Mouse (Mus musculus): Measurements from ENCODE around the gene Tmem106a. TPM values are rescaled to one million over a fixed set of nuclear protein-coding genes. Genes with fewer than 3 reads are reported as not detected.

Gene Tmem106a
- polyA plus RNA-seq (2015; fragmentation: Nextera tagmentation; extraction: Ambion mirVana): 7.5 and 9.6 TPM in 2 replicates

GRCm38 (mm10) chr11:101582054-101583035 lies at the start of gene Tmem106a:
TSS of gene Tmem106a (plus strand) at chr11:101582242.
- Histone ChIP-seq H3K4me1 (peaks cover 5% of the 10 kb centered on the region; the same call in 1 of the 2 replicates), H3K4me2 (replicated peaks) (peak within 1 kb of the TSS; percentile 54), H3K27ac (replicated peaks) (0 out of 2 replicates have a peak within 1 kb of the TSS, but pooled peaks have one; percentile 5), H3K9me3 (replicated peaks) (no peaks in the 10 kb centered on the region), H3K9ac (0 out of 2 replicates have a peak within 1 kb of the TSS, but pooled peaks have one; percentile 7), H3K4me3 (replicated peaks) (peak within 1 kb of the TSS; percentile 47), H3K36me3 (peaks cover 37% of the 10 kb centered on the region), H3K27me3 (no peaks in the 10 kb centered on the region)
- WGBS: 17% methylated on average over 31 of the region's 31 CpGs
- ATAC-seq (ENCODE audit: insufficient number of reproducible peaks, low FRiP score, low TSS enrichment, low read depth): no peak; the same call in 1 of the 2 replicates

GRCm38 (mm10) chr11:101543533-101543932 lies 38.5 kb upstream of the Tmem106a start:
- Histone ChIP-seq H3K9me3 (replicated peaks) (no peaks in the 10 kb centered on the region), H3K27me3 (no peaks in the 10 kb centered on the region), H3K36me3 (peaks cover 4% of the 10 kb centered on the region), H3K9ac (no peak overlapping the region), H3K4me3 (replicated peaks) (no peak overlapping the region), H3K27ac (replicated peaks) (no peak overlapping the region; the same call in 1 of the 2 replicates), H3K4me2 (replicated peaks) (no peak overlapping the region), H3K4me1 (no peaks in the 10 kb centered on the region)
- ATAC-seq (ENCODE audit: insufficient number of reproducible peaks, low FRiP score, low TSS enrichment, low read depth): no peak
- WGBS: 89% methylated on average over 9 of the region's 9 CpGs

GRCm38 (mm10) chr11:101544132-101544531 lies 37.9 kb upstream of the Tmem106a start:
- H3K4me1 ChIP-seq: no peaks in the 10 kb centered on the region
- H3K4me2 ChIP-seq (replicated peaks): no peak overlapping the region
- no peak for ATAC-seq (ENCODE audit: insufficient number of reproducible peaks, low FRiP score, low TSS enrichment, low read depth)
- H3K27ac ChIP-seq (replicated peaks): no peak overlapping the region; the same call in 1 of the 2 replicates
- peaks cover under 1% of the 10 kb centered on the region; the same call in 1 of the 2 replicates for H3K36me3 ChIP-seq
- no peak overlapping the region for H3K4me3 ChIP-seq (replicated peaks)
- no peak overlapping the region for H3K9ac ChIP-seq
- H3K9me3 ChIP-seq (replicated peaks): no peaks in the 10 kb centered on the region
- 70% methylated on average over 1 of the region's 1 CpGs for WGBS
- H3K27me3 ChIP-seq: no peaks in the 10 kb centered on the region

GRCm38 (mm10) chr11:101548526-101548925 lies 33.5 kb upstream of the Tmem106a start:
- H3K27me3 ChIP-seq: no peaks in the 10 kb centered on the region

GRCm38 (mm10) chr11:101551751-101552475 lies 30.1 kb upstream of the Tmem106a start, which contains the start of the genes Brca1 and Nbr1:
TSS of gene Brca1 (minus strand) at chr11:101551955.
TSS of gene Nbr1 (plus strand) at chr11:101552149.
- peaks cover 23% of the 10 kb centered on the region for H3K4me1 ChIP-seq
- under 1% methylated on average over 43 of the region's 43 CpGs for WGBS
- peak within 1 kb of the TSS; percentile 88 for H3K4me3 ChIP-seq (replicated peaks)
- peak within 1 kb of the TSS; percentile 75 for H3K9ac ChIP-seq
- peak; percentile 83 for ATAC-seq (ENCODE audit: insufficient number of reproducible peaks, low FRiP score, low TSS enrichment, low read depth)
- H3K27ac ChIP-seq (replicated peaks): peak within 1 kb of the TSS; percentile 95
- H3K36me3 ChIP-seq: peaks cover 12% of the 10 kb centered on the region
- H3K4me2 ChIP-seq (replicated peaks): peak within 1 kb of the TSS; percentile 63
- no peaks in the 10 kb centered on the region for H3K9me3 ChIP-seq (replicated peaks)
- H3K27me3 ChIP-seq: no peaks in the 10 kb centered on the region

More at GRCm38 (mm10) chr11:101548526-101548925, 33.5 kb upstream of the Tmem106a start:
- H3K27ac ChIP-seq (replicated peaks): no peak overlapping the region
- H3K4me2 ChIP-seq (replicated peaks): no peak overlapping the region
- H3K9me3 ChIP-seq (replicated peaks): no peaks in the 10 kb centered on the region
- no peaks in the 10 kb centered on the region; the same call in 1 of the 2 replicates for H3K36me3 ChIP-seq
- H3K4me1 ChIP-seq: peaks cover 12% of the 10 kb centered on the region
- no peak for ATAC-seq (ENCODE audit: insufficient number of reproducible peaks, low FRiP score, low TSS enrichment, low read depth)
- no peak overlapping the region for H3K9ac ChIP-seq
- H3K4me3 ChIP-seq (replicated peaks): no peak overlapping the region

GRCm38 (mm10) chr11:101552476-101553300 lies 29.4 kb upstream of the Tmem106a start:
- Histone ChIP-seq H3K27me3 (no peaks in the 10 kb centered on the region), H3K4me3 (replicated peaks) (peak overlapping the region; percentile 88), H3K9me3 (replicated peaks) (no peaks in the 10 kb centered on the region), H3K36me3 (peaks cover 16% of the 10 kb centered on the region), H3K9ac (peak overlapping the region; percentile 75), H3K4me2 (replicated peaks) (peak overlapping the region; percentile 63), H3K27ac (replicated peaks) (peak overlapping the region; percentile 95), H3K4me1 (peaks cover 23% of the 10 kb centered on the region)
- ATAC-seq (ENCODE audit: insufficient number of reproducible peaks, low FRiP score, low TSS enrichment, low read depth): peak; percentile 98
- under 1% methylated on average over 37 of the region's 37 CpGs for WGBS

GRCm38 (mm10) chr11:101553354-101553930 lies 28.6 kb upstream of the Tmem106a start:
- peaks cover 22% of the 10 kb centered on the region for H3K36me3 ChIP-seq
- H3K9me3 ChIP-seq (replicated peaks): no peaks in the 10 kb centered on the region
- H3K27ac ChIP-seq (replicated peaks): peak overlapping the region; percentile 92
- 12% methylated on average over 8 of the region's 8 CpGs for WGBS
- peaks cover 23% of the 10 kb centered on the region for H3K4me1 ChIP-seq
- H3K27me3 ChIP-seq: no peaks in the 10 kb centered on the region
- H3K4me3 ChIP-seq (replicated peaks): peak overlapping the region; percentile 88
- no peak for ATAC-seq (ENCODE audit: insufficient number of reproducible peaks, low FRiP score, low TSS enrichment, low read depth)
- peak overlapping the region; percentile 63 for H3K4me2 ChIP-seq (replicated peaks)
- peak overlapping the region; percentile 75 for H3K9ac ChIP-seq

GRCm38 (mm10) chr11:101556541-101556940 lies 25.5 kb upstream of the Tmem106a start:
- no peak overlapping the region for H3K9ac ChIP-seq
- no peak overlapping the region for H3K4me2 ChIP-seq (replicated peaks)
- peaks cover 14% of the 10 kb centered on the region for H3K4me1 ChIP-seq
- H3K36me3 ChIP-seq: peaks cover 50% of the 10 kb centered on the region
- no peak for ATAC-seq (ENCODE audit: insufficient number of reproducible peaks, low FRiP score, low TSS enrichment, low read depth)
- H3K27me3 ChIP-seq: no peaks in the 10 kb centered on the region
- WGBS: 95% methylated on average over 7 of the region's 7 CpGs
- no peaks in the 10 kb centered on the region for H3K9me3 ChIP-seq (replicated peaks)
- H3K27ac ChIP-seq (replicated peaks): no peak overlapping the region
- H3K4me3 ChIP-seq (replicated peaks): no peak overlapping the region

- H3K36me3 ChIP-seq: peaks cover 50% of the 10 kb centered on the region
These were observed 25.1 kb upstream of the Tmem106a start for GRCm38 (mm10) chr11:101556954-101557353.

GRCm38 (mm10) chr11:101562391-101562790 lies 19.7 kb upstream of the Tmem106a start:
- Histone ChIP-seq H3K9ac (no peak overlapping the region), H3K9me3 (replicated peaks) (no peaks in the 10 kb centered on the region), H3K4me3 (replicated peaks) (no peak overlapping the region), H3K27me3 (no peaks in the 10 kb centered on the region), H3K4me1 (no peaks in the 10 kb centered on the region), H3K27ac (replicated peaks) (no peak overlapping the region), H3K4me2 (replicated peaks) (no peak overlapping the region), H3K36me3 (peaks cover 73% of the 10 kb centered on the region)
- 33% methylated on average over 5 of the region's 5 CpGs for WGBS
- no peak for ATAC-seq (ENCODE audit: insufficient number of reproducible peaks, low FRiP score, low TSS enrichment, low read depth)

More at GRCm38 (mm10) chr11:101556954-101557353, 25.1 kb upstream of the Tmem106a start:
- no peak overlapping the region for H3K4me3 ChIP-seq (replicated peaks)
- H3K9ac ChIP-seq: no peak overlapping the region
- H3K27me3 ChIP-seq: no peaks in the 10 kb centered on the region
- no peak overlapping the region for H3K4me2 ChIP-seq (replicated peaks)
- H3K9me3 ChIP-seq (replicated peaks): no peaks in the 10 kb centered on the region
- no peak for ATAC-seq (ENCODE audit: insufficient number of reproducible peaks, low FRiP score, low TSS enrichment, low read depth)
- peaks cover 14% of the 10 kb centered on the region for H3K4me1 ChIP-seq
- WGBS: 70% methylated on average over 2 of the region's 2 CpGs
- no peak overlapping the region for H3K27ac ChIP-seq (replicated peaks)
